Mouse (Mus musculus) cerebellum, adult 8-10 months (tissue): ENCODE measurements around the gene Hmx3.

Experiments
- DNase-seq: peaks from one replicate; pipeline ENCODE4 v3.0.0; 2022

Gene Hmx3

DNA sequence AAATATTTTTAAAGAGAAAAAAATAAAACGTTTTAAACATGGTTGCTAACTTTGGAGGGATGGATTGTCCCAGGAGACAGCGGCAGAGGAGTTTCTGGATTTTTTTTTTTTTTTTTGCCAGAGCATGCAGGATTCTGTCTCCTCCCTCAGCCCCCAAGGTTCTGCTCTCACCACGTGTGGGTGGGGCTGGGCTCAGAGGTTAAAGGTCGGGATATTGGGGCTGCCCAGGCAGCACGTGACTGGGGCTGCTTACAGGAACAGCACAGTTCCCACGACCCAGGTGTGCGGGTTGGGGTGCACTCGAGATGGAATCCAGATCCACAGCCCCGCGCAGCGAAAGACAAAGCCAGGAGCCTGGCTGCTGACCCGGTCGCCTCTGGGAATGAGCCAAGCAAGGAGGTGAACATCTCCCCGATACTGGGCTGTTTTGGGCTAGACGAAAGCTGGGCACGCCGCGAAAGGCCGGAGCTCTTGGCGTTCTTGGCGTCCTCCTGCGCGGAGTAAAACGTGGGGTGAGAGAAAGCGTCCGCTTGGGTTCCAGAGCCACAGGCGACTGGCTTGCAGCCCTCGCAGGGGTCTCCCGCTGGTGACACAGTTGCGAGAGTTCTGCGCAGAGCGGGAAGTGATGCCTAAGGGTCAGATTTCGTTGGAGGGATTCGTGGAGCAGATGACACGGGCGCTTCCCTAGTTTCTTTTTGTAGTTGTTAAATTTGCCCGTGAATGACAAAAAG lies 14.0 kb downstream of the Hmx3 start:
- no peak for DNase-seq

DNA sequence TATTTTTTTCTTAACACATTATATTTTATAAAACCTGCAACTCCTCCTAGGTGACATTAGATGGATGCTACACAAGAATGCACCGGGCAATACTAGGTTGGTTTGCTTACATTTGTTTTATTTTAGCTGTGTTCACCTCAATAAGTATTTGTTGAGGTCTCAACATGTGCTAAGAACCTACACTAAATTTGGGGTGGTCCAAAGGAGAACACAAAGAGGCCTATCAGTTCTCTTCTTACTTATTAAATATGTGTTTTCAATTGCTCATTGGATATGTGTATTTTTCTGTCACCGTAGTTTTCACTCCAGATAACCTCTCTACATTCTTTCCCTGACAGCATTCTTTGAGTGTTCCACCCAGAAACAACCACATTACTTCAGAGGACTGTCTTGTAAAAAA lies 15.1 kb downstream of the Hmx3 start:
- DNase-seq, result no peak

GRCm38 (mm10) chr7:131559986-131560696 lies 17.5 kb downstream of the Hmx3 start, which contains the start of gene Bub3:
Gene Bub3 (plus strand): TSS chr7:131560222.
- DNase-seq, result peak; percentile 89

- DNase-seq, result no peak
Measured at GRCm38 (mm10) chr7:131560697-131561042, 18.0 kb downstream of the Hmx3 start.

- DNase-seq, result no peak
Measured at GRCm38 (mm10) chr7:131575246-131575645, 32.6 kb downstream of the Hmx3 start.

- DNase-seq, result no peak
Measured at GRCm38 (mm10) chr7:131582178-131582577, 39.5 kb downstream of the Hmx3 start.

DNA sequence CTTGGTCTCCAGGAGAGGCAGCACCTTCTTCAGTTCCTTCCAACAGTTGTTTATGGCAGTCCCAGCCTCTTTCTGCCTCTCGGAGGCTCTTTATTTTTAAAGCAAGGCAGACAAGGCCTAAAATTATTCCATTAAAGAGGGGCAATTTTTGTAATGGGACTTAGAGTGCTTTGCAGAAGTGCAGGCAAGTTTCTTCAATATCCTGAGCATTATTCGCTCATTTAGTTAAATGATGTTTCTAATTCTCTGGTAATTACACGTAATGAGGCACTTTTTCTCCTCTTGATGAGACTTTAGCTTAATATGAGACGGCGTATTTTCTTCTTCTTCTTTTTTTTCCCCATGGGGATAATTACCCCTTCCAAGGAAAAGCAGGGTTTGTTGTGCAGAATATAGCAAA lies 42.9 kb downstream of the Hmx3 start:
- no peak for DNase-seq
